8 mouse cellular contexts compared by ENCODE assay signal in the genomic region with DNA sequence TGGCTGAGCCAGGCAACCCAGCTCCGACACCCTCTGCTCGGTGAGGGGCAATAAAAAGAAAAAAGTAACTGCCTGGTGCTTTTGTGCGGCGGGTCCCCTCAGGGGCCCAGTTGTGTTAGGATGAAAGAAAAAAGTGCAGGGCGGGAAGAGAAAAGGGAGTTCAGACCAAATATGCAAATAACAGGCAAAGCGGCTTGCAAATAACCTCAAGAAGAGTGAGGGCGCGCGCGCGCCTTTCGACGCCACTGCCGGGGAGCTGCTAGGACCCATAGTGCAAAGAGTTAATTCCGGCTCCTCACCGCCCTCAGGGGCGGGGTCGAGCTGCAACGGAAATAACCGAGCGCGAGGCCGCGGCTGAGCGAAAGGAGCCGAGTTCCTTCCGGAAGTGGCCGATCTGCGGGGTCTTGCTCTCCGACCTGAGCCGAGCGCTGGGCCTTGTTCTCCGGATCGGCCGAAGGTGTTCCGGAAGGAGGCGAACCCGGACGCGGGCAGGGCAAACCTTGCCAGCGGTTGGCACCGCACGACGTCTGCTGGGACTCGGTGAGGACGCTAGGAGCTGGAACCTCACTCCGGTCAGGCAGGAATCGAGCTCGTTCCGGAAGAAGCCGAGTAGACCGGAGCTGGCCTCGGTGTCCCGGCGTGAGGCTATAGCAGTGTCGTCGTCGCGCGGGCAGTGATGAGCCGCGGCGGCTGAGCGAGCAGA. TPM values are rescaled to one million over a fixed set of nuclear protein-coding genes. Genes with fewer than 3 reads are reported as not detected.
A peak's percentile ranks its signal among the peaks of the same experiment; 100 is the strongest.
DNase-seq lines count a peak whose midpoint lies in the region; ATAC-seq and TF ChIP-seq lines count a peak whose summit lies in the region.

A gene (plus strand): TSS at position 361 of the 703 bp plus-strand sequence.

- peaks cover 2% of the 10 kb centered on the region for H3K4me1 ChIP-seq in ES-Bruce4 (ENCODE audit: control insufficient read depth, insufficient read depth, low read length)
- peaks cover 35% of the 10 kb centered on the region for H3K4me1 ChIP-seq in forebrain, embryonic 13.5 days
- peaks cover 36% of the 10 kb centered on the region for H3K4me1 ChIP-seq in liver, postnatal 0 days (ENCODE audit: insufficient read depth)
- H3K4me1 ChIP-seq in neural tube, embryonic 14.5 days (ENCODE audit: control insufficient read depth, insufficient read depth, low read length) = peaks cover 20% of the 10 kb centered on the region

- DNase-seq in heart, postnatal 10 days = peak; percentile 98 to 99
- peak; percentile 83 for DNase-seq in large intestine, adult 2 months (ENCODE audit: low read depth, low spot score)
- DNase-seq in liver, postnatal 0 days = peak; percentile 97
- peak; percentile 98 for DNase-seq in testis, postnatal 10 days (ENCODE audit: low spot score)

- WGBS in forebrain, embryonic 13.5 days = under 1% methylated on average over 64 of the region's 64 CpGs
- WGBS in large intestine, adult 2 months = under 1% methylated on average over 64 of the region's 64 CpGs
- under 1% methylated on average over 64 of the region's 64 CpGs for WGBS in liver, postnatal 0 days (ENCODE audit: insufficient replicate concordance)
- WGBS in neural tube, embryonic 14.5 days = under 1% methylated on average over 64 of the region's 64 CpGs

- H3K27me3 ChIP-seq in ES-Bruce4 (ENCODE audit: control insufficient read depth, insufficient read depth, low read length, poor library complexity, severe bottlenecking) = no peaks in the 10 kb centered on the region
- no peaks in the 10 kb centered on the region for H3K27me3 ChIP-seq in forebrain, embryonic 13.5 days
- H3K27me3 ChIP-seq in liver, postnatal 0 days (ENCODE audit: insufficient read depth, low read length) = no peaks in the 10 kb centered on the region
- no peaks in the 10 kb centered on the region for H3K27me3 ChIP-seq in neural tube, embryonic 14.5 days (ENCODE audit: control insufficient read depth, insufficient read depth, low read length)

- peak within 1 kb of the TSS; percentile 84 for H3K9ac ChIP-seq in ES-Bruce4 (ENCODE audit: low read depth, poor library complexity, severe bottlenecking)
- peak within 1 kb of the TSS; percentile 99 for H3K9ac ChIP-seq in forebrain, embryonic 13.5 days
- peak within 1 kb of the TSS; percentile 98 for H3K9ac ChIP-seq in liver, postnatal 0 days (replicated peaks)
- H3K9ac ChIP-seq in neural tube, embryonic 14.5 days (replicated peaks; ENCODE audit: low read depth, low read length) = peak within 1 kb of the TSS; percentile 95

- peaks cover 18% of the 10 kb centered on the region for H3K36me3 ChIP-seq in ES-Bruce4 (ENCODE audit: control insufficient read depth, insufficient read depth, low read length, poor library complexity, severe bottlenecking)
- peaks cover 33% of the 10 kb centered on the region for H3K36me3 ChIP-seq in forebrain, embryonic 13.5 days (ENCODE audit: poor library complexity, severe bottlenecking)
- peaks cover 43% of the 10 kb centered on the region for H3K36me3 ChIP-seq in liver, postnatal 0 days (replicated peaks; ENCODE audit: insufficient read depth, low read length)
- H3K36me3 ChIP-seq in neural tube, embryonic 14.5 days (ENCODE audit: control insufficient read depth, insufficient read depth, low read length) = peaks cover 17% of the 10 kb centered on the region

- peak within 1 kb of the TSS; percentile 72 for H3K4me2 ChIP-seq in forebrain, embryonic 13.5 days
- peak within 1 kb of the TSS; percentile 77 for H3K4me2 ChIP-seq in liver, postnatal 0 days (ENCODE audit: low read depth, low read length)
- H3K4me2 ChIP-seq in neural tube, embryonic 14.5 days (ENCODE audit: low read depth, low read length) = peak within 1 kb of the TSS; percentile 65

- H3K27ac ChIP-seq in ES-Bruce4 (ENCODE audit: insufficient read depth, low read length) = peak within 1 kb of the TSS; percentile 60
- H3K27ac ChIP-seq in forebrain, embryonic 13.5 days = peak within 1 kb of the TSS; percentile 97
- peak within 1 kb of the TSS; percentile 99 for H3K27ac ChIP-seq in liver, postnatal 0 days (ENCODE audit: low read depth)
- H3K27ac ChIP-seq in neural tube, embryonic 14.5 days (ENCODE audit: low read depth, low read length) = peak within 1 kb of the TSS; percentile 96

- TF ChIP-seq CTCF in ES-Bruce4 (IDR thresholded peaks at IDR 0.05; ENCODE audit: low read depth, low read length) = no peak
- TF ChIP-seq CTCF in liver, postnatal 0 days (IDR thresholded peaks at IDR 0.05; ENCODE audit: low read depth) = 0 out of 2 replicates have a peak, but pooled peaks have one; percentile 27

- no peaks in the 10 kb centered on the region for H3K9me3 ChIP-seq in ES-Bruce4 (replicated peaks; ENCODE audit: control insufficient read depth, insufficient read depth, low read length, poor library complexity, severe bottlenecking)
- no peaks in the 10 kb centered on the region for H3K9me3 ChIP-seq in forebrain, embryonic 13.5 days (replicated peaks)
- no peaks in the 10 kb centered on the region for H3K9me3 ChIP-seq in liver, postnatal 0 days (ENCODE audit: low read length)
- H3K9me3 ChIP-seq in neural tube, embryonic 14.5 days (ENCODE audit: control insufficient read depth, low read length) = no peaks in the 10 kb centered on the region

- ATAC-seq in cerebellum, adult (ENCODE audit: insufficient number of reproducible peaks, low FRiP score, low TSS enrichment) = peak; percentile 91
- ATAC-seq in forebrain, embryonic 13.5 days = peak; percentile 94
- ATAC-seq in liver, postnatal 0 days = peak; percentile 91
- peak; percentile 95 for ATAC-seq in neural tube, embryonic 14.5 days (ENCODE audit: low read depth)

- TF ChIP-seq POLR2A in ES-Bruce4 (IDR thresholded peaks at IDR 0.05; ENCODE audit: insufficient read depth, low read length) = peak; percentile 36

- 0 out of 2 replicates have a peak, but pooled peaks have one; percentile 11 for TF ChIP-seq EP300 in ES-Bruce4 (IDR thresholded peaks at IDR 0.05; ENCODE audit: insufficient read depth, low read depth, low read length)
- TF ChIP-seq EP300 in liver, postnatal 0 days (IDR thresholded peaks at IDR 0.05; ENCODE audit: low read depth) = peak; percentile 49; the same call in 1 of the 2 replicates

- intact Hi-C loops in heart, postnatal 10 days (cut with DNase I) = no loop called here

- H3K4me3 ChIP-seq in ES-Bruce4 (ENCODE audit: low read depth, low read length) = peak within 1 kb of the TSS; percentile 71
- peak within 1 kb of the TSS; percentile 85 for H3K4me3 ChIP-seq in forebrain, embryonic 13.5 days
- H3K4me3 ChIP-seq in liver, postnatal 0 days (ENCODE audit: low read depth, low read length) = peak within 1 kb of the TSS; percentile 90
- peak within 1 kb of the TSS; percentile 95 for H3K4me3 ChIP-seq in neural tube, embryonic 14.5 days (ENCODE audit: low read depth, low read length)

RNA-seq across cellular contexts. Expression of the gene that starts here (rescaled TPM):
- 106 and 108 TPM in 2 replicates for polyA plus RNA-seq in ES-Bruce4 (2011; ENCODE audit: insufficient read depth, insufficient read length, low read depth, missing spikeins)
- polyA plus RNA-seq in forebrain, embryonic 13.5 days (2015; fragmentation: Nextera tagmentation; extraction: Ambion mirVana) = 178 and 180 TPM in 2 replicates
- total RNA-seq in heart, postnatal 10 days (2021) = 10 to 100 TPM; 54.4 to 59.5 TPM
- polyA plus RNA-seq in large intestine, adult 2 months (2012; rRNA removed) = 30.6 and 32.3 TPM in 2 replicates
- polyA plus RNA-seq in liver, postnatal 0 days (2015; fragmentation: Nextera tagmentation; extraction: Ambion mirVana) = 43.0 and 45.7 TPM in 2 replicates
- polyA plus RNA-seq in neural tube, embryonic 14.5 days (2014; fragmentation: Nextera tagmentation; extraction: Ambion mirVana) = 29.1 and 33.7 TPM in 2 replicates

Comparison
In these comparisons a context has a peak if more than half of its experiments do, and no peak if none do; other contexts are left out.
1. Peak in every context shown above with its lines: DNase-seq, ATAC-seq, H3K4me3 ChIP-seq and H3K27ac ChIP-seq.